Mouse (Mus musculus) gastrocnemius, adult 18-20 months (tissue): ENCODE measurements around the gene Tlr7. TPM values are rescaled to one million over a fixed set of nuclear protein-coding genes. Genes with fewer than 3 reads are reported as not detected.
A peak's percentile ranks its signal among the peaks of the same experiment; 100 is the strongest.
"Not testable (repeated sequence)": the region's sequence is repeated elsewhere in the genome, so short reads cannot be mapped to it uniquely, and the experiment has no call there.

Experiments
- DNase-seq: peaks from one replicate; pipeline ENCODE4 v3.0.0; 2021; ENCODE audit warnings: low spot score
- total RNA-seq, 2 experiments: library from RNA; stranded (reverse); gene quantifications; 2 replicates each; pipeline ENCODE4 v1.2.3; 2021

The Tlr7 gene
- total RNA-seq, 2 experiments from 2014 or later = 0.66 to 0.95 TPM

DNA sequence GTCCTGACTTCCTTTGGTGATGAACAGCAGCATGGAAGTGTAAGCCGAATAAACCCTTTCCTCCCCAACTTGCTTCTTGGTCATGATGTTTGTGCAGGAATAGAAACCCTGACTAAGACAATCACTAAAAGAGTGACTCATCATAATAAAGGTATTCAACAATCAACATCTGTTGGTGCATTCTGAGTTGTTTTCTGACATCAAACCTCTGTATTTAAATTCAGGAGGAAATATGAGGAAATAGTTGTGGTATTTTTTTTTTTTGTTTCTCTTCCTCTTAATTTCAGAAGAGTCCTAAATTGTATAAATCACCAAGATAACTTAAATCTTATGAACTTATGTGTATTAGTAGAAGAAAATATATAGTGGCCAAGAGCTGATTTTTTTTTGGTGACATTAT lies 28.3 kb downstream of the Tlr7 start:
- DNase-seq = not testable (repeated sequence)

- DNase-seq = peak; percentile 45
These were observed 53.4 kb downstream of the Tlr7 start for GRCm38 (mm10) chrX:167276953-167277352.

- no peak for DNase-seq
These were observed 53.8 kb downstream of the Tlr7 start for GRCm38 (mm10) chrX:167276551-167276950.

- DNase-seq = no peak
These were observed 66.3 kb downstream of the Tlr7 start, which contains the start of gene Tlr8 for GRCm38 (mm10) chrX:167264086-167264485. Gene Tlr8 (minus strand): TSS chrX:167264329.

GRCm38 (mm10) chrX:167263530-167263929 lies 66.8 kb downstream of the Tlr7 start:
- DNase-seq = no peak

Other genes starting within 250 kb of the Tlr7 start
- gene Tmsb4x, start 121.2 kb downstream of the Tlr7 start, total RNA-seq = 100 to 1,000 TPM; 127 to 178 TPM
- gene Tlr8, start 66.2 kb downstream of the Tlr7 start, total RNA-seq = under 1 TPM; 0.40 to 0.84 TPM
- gene Prps2, start 52.2 kb upstream of the Tlr7 start, total RNA-seq = 1 to 10 TPM; 1.6 to 1.9 TPM